Mouse (Mus musculus) left cerebral cortex, postnatal 25 days (tissue): Measurements from ENCODE around the gene Rab39b. TPM values are rescaled to one million over a fixed set of nuclear protein-coding genes. Genes with fewer than 3 reads are reported as not detected.

Experiments
- DNase-seq, 2 experiments: peaks; one replicate each; pipeline ENCODE4 v3.0.0; 2022; ENCODE audit warnings: low spot score in 2 of 2, mixed read lengths in 1 of 2
- intact Hi-C: fragments of 180-260 bp; cut with DNase I; formaldehyde crosslinking; loops from one replicate; pipeline ENCODE4 v1.15.1; 2025
- total RNA-seq, 2 experiments: library from RNA; stranded (reverse); gene quantifications; 2 replicates each; pipeline ENCODE4 v1.2.3; 2021

Gene Rab39b
- 10 to 100 TPM; 41.8 to 43.9 TPM for total RNA-seq

DNA sequence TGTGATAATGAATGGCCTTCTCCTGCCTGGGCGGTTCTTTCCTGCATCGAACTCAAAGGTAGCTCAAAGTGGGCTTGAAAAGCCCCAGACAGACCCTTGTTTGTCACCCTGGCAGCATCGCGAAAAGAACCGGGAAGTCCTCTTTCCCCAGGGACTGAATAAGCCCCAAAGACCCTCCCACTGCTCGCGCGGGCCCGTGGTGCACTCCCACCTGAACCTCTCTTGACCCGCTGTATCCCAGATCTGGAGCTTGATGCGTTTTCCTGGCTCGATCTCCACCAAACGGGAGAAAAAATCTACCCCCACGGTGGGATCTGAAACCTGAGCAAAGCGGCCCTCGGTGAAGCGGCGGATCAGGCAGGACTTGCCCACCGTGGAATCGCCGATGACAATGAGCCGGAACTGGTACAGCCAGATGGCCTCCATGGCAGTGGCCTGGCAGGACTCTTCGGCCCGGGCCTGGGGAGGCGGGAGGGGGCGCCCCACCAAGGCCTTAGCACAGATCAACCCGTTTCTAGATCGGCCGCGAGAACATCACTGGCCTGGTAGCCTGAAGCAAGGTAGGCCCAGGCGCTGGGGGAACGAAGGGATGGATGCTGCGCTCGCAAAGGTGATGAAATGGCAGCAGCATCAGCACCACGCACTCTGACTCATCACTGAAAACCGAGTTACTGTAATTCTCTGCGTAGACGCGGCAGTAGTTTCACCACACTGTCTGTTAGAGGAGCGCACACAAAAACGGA lies at the start of gene Rab39b:
Rab39b (minus strand) TSS at position 650 of the 743 bp plus-strand sequence.
- intact Hi-C loops = loop anchor here (10.0 kb wide), 1 partner anchor 97 kb away; no protein-coding TSS in a partner anchor
- DNase-seq = peak; percentile 60 to 80

DNA sequence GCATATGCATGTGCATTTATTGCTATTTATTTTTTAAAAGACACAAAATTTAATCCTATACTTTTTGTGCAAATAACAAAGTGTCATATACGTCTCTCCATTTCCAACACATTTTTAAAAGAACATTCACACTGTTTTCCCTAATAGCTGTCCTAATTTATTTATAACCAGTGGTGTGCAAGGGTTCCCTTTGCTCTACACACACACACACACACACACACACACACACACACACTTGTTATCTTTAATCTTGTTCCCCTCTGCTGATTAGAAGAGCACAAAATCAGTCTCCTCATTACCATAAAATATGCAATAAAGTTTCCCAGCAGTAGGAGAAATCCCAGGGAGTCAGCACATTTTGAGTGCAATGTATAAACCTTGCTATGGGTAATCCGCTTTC lies 508 bp upstream of the Rab39b start:
- intact Hi-C loops = loop anchor here (10.0 kb wide), 1 partner anchor 96 kb away; no protein-coding TSS in a partner anchor

More for the DNA sequence above, 508 bp upstream of the Rab39b start:
- no peak for DNase-seq

Other genes with a start within 250 kb of the Rab39b start
- gene Fundc2, start 195.8 kb downstream of the Rab39b start, total RNA-seq = 10 to 100 TPM; 50.6 to 53.6 TPM
- gene F8, start 195.6 kb downstream of the Rab39b start, total RNA-seq = 1 to 10 TPM; 1.5 to 2.7 TPM
- gene Cmc4, start 161.6 kb downstream of the Rab39b start, total RNA-seq = 10 to 100 TPM; 12.4 to 15.6 TPM
- gene Mtcp1, start 161.6 kb downstream of the Rab39b start, total RNA-seq = 1 to 10 TPM; 8.1 to 8.3 TPM
- 10 to 100 TPM; 33.8 to 36.9 TPM for gene Brcc3, start 161.6 kb downstream of the Rab39b start, total RNA-seq
- gene Vbp1, start 63.9 kb downstream of the Rab39b start, total RNA-seq = 10 to 100 TPM; 67.6 to 68.4 TPM